Mouse (Mus musculus) stomach, postnatal 0 days (tissue): ENCODE measurements around the gene Nop14. TPM values are rescaled to one million over a fixed set of nuclear protein-coding genes. Genes with fewer than 3 reads are reported as not detected.
A peak's percentile ranks its signal among the peaks of the same experiment; 100 is the strongest.

Experiments used
- ATAC-seq: fragments of 200-750 bp; cut with Nextera tagmentation; 2 replicates; pipeline ENCODE4 v1.8.0; 2017; ENCODE audit not compliant: low FRiP score, low TSS enrichment
- DNase-seq: peaks from one replicate; pipeline ENCODE4 v3.0.0-alpha.2; 2016; ENCODE audit warnings: low spot score
- H3K27ac ChIP-seq: fragments of 300-500 bp; sonication (generic); replicated peaks from 2 replicates; pipeline ENCODE4 v1.5.1; 2014; ENCODE audit warnings: mild to moderate bottlenecking, control low read depth
- H3K27me3 ChIP-seq: fragments of 300-500 bp; sonication (generic); 2 replicates; pipeline ENCODE4 v1.6.1; 2014; ENCODE audit warnings: low read length; ENCODE audit not compliant: control insufficient read depth, insufficient read depth
- H3K36me3 ChIP-seq: fragments of 300-500 bp; sonication (generic); 2 replicates; pipeline ENCODE4 v1.6.1; 2014; ENCODE audit warnings: low read length, mixed read lengths; ENCODE audit not compliant: control insufficient read depth, insufficient read depth
- H3K4me1 ChIP-seq: fragments of 300-500 bp; sonication (generic); replicated peaks from 2 replicates; pipeline ENCODE4 v1.6.1; 2014; ENCODE audit warnings: antibody characterized with exemption; ENCODE audit not compliant: control insufficient read depth, insufficient read depth
- H3K4me2 ChIP-seq: fragments of 300-500 bp; sonication (generic); replicated peaks from 2 replicates; pipeline ENCODE4 v1.6.1; 2014; ENCODE audit warnings: low read depth, mild to moderate bottlenecking, control low read depth, moderate library complexity
- H3K4me3 ChIP-seq: fragments of 300-500 bp; sonication (generic); 2 replicates; pipeline ENCODE4 v1.5.1; 2014; ENCODE audit warnings: low read depth, low read length, control low read depth
- H3K9ac ChIP-seq: fragments of 300-500 bp; sonication (generic); 2 replicates; pipeline ENCODE4 v1.6.1; 2014; ENCODE audit warnings: mild to moderate bottlenecking, low read length, control low read depth, mixed read lengths
- H3K9me3 ChIP-seq: fragments of 300-500 bp; sonication (generic); 2 replicates; pipeline ENCODE4 v1.6.1; 2016; ENCODE audit warnings: low read length; ENCODE audit not compliant: control insufficient read depth
- CTCF ChIP-seq: IDR thresholded peaks from 2 replicates; pipeline ENCODE4 v1.5.1; 2016; ENCODE audit warnings: antibody characterized with exemption, low read depth, mild to moderate bottlenecking, moderate library complexity
- EP300 ChIP-seq: optimal IDR thresholded peaks from 2 replicates; pipeline ENCODE3; 2016; ENCODE audit warnings: antibody characterized with exemption
- WGBS: fragments of 180-500 bp; shearing (Covaris S2); extraction: QIAGEN DNeasy Blood & Tissue Kit; methylation state at CpG from one replicate; pipeline ENCODE4 v1.1.7; 2014; 5-methylcytosine and 5-hydroxymethylcytosine counted together
- polyA plus RNA-seq: library from polyadenylated mRNA; unstranded; fragments of >200 nt; fragmentation: Nextera tagmentation; extraction: Ambion mirVana; gene quantifications from 2 replicates; pipeline ENCODE4 v1.2.1, GENCODE M21; 2015

Nop14 gene
- polyA plus RNA-seq, 1 experiment from 2014 or later, result 14.2 TPM

DNA sequence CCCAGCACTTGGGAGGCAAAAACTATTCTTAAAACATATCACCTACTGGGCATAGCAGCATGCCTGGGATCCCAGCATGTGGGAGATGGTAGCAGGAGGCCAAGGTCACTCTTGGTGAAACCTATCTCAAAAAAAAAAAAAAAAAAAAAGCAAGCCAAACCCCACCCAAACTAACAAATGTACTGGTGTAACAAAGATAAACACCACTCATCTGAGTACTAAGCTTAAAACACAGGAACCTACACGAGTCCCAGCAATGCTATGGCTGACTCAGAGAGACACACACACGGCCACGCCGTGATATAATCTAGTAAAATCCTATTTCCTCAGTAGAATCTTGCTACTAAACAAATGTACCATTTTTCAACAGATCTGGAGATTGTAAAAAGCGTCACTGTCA, 7.0 kb downstream of the Nop14 start:
- no peaks in the 10 kb centered on the region for H3K4me1 ChIP-seq
- H3K27me3 ChIP-seq, result no peaks in the 10 kb centered on the region
- H3K9me3 ChIP-seq, result no peaks in the 10 kb centered on the region
- H3K36me3 ChIP-seq, result peaks cover 46% of the 10 kb centered on the region
- no peak overlapping the region for H3K4me3 ChIP-seq
- no peak overlapping the region for H3K9ac ChIP-seq
- no peak overlapping the region for H3K4me2 ChIP-seq
- ATAC-seq (no peak), DNase-seq (no peak)
- H3K27ac ChIP-seq, result no peak overlapping the region
- WGBS, result 76% methylated on average over 5 of the region's 5 CpGs
- TF ChIP-seq EP300 (no peak), CTCF (no peak)

DNA sequence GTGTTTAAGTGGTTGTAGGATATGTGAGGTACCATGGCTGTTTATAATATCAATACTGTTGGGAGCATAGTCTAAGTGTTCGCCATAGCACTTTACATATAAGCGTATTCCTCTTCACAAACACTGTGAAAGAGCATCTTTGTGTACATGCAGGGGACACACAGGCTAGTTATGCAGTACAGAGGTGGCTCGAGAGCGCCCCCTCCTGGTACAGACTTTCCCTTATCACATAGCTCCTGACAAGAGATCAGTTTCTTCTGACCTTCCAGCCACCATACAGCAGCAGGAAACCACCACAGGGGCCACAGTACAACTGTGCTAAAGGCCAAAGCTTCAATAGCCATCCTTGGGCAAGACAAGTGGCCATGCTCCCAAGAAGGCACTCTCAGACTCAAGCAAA, 12.4 kb downstream of the Nop14 start:
- Histone ChIP-seq H3K4me3 (no peak overlapping the region), H3K36me3 (peaks cover 49% of the 10 kb centered on the region), H3K4me1 (no peaks in the 10 kb centered on the region), H3K27ac (no peak overlapping the region), H3K9ac (no peak overlapping the region), H3K9me3 (no peaks in the 10 kb centered on the region), H3K27me3 (no peaks in the 10 kb centered on the region), H3K4me2 (no peak overlapping the region)
- WGBS, result 41% methylated on average over 4 of the region's 4 CpGs
- peak; percentile 69 for DNase-seq
- peak; percentile 43; the same call in 1 of the 2 replicates for ATAC-seq
- no peak for TF ChIP-seq EP300
- TF ChIP-seq CTCF, result peak; percentile 82

DNA sequence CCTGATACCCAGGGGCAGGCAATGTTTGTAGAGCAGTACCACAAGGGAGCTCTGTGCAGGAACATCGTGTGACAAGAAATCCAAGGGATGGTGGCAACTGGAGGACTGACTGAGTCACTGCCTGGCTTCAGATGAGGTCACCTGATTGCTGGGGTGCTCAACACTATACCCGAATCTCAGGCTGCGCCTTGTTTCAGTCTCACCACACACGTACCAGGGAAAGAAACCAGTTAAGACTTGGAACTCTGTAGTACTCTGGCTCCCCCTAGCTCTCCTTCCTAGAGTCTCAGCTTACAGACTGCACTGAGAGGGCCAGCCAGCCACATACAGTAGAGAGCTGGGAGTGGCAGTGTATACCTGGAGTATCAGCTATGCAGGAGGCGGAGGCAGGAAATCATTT, 17.0 kb downstream of the Nop14 start:
- DNase-seq (peak; percentile 74), ATAC-seq (peak; percentile 94)
- Histone ChIP-seq H3K27ac (no peak overlapping the region), H3K9me3 (no peaks in the 10 kb centered on the region), H3K4me3 (no peak overlapping the region), H3K4me2 (no peak overlapping the region), H3K4me1 (no peaks in the 10 kb centered on the region), H3K27me3 (no peaks in the 10 kb centered on the region), H3K36me3 (peaks cover 37% of the 10 kb centered on the region), H3K9ac (no peak overlapping the region)
- 43% methylated on average over 5 of the region's 5 CpGs for WGBS
- peak; percentile 85 for TF ChIP-seq CTCF
- TF ChIP-seq EP300, result no peak

DNA sequence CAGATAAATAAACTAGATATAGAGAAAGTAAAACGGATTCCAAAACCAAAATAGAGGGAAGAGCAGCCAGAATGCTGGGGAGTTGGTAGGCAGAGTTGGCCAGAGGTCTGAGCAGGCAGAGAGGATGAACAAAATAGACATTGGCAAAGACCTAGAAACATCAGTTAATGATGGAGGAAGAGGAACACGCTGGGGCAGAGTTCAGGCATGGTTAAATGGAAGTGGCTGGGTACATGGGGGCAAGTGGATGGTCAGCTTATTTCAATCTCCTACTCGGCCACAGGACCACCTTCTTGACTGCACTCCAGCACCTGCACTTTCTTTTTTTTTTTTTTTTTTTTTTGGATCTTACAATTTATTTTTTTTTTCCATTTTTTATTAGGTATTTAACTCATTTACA, 18.0 kb downstream of the Nop14 start:
- H3K36me3 ChIP-seq, result peaks cover 31% of the 10 kb centered on the region

DNA sequence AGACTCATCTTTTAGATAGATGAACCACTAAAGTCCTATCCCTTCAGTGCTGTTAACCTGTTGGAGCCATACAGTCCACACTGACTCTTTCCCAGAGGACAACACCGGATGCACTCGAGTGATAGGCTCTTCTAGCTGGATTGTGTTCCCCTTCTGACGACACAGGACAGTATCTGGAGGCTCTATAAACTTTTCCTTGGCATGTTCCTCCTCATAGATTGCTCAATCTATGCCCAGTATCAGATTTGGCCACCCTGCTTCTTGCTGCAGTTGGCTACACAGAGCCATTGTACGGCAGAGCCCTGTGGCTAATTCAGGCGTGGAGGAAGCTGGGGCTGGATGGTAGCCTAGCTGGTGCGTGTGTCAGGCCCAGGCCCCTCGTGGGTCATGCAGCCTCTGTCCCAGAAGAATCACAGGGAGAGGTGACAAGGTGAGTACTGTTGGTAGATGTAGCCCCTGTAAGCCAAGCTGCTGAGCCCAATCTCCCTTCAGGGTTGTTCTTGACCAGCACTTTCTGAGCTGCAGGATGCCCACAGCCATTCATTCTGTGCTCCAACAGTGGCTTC, 22.3 kb downstream of the Nop14 start:
- Histone ChIP-seq H3K27me3 (no peaks in the 10 kb centered on the region), H3K4me3 (no peak overlapping the region), H3K36me3 (peaks cover 22% of the 10 kb centered on the region), H3K4me1 (no peaks in the 10 kb centered on the region; the same call in 1 of the 2 replicates), H3K27ac (peak overlapping the region; percentile 49; the same call in 1 of the 2 replicates), H3K4me2 (peak overlapping the region; percentile 93), H3K9me3 (no peaks in the 10 kb centered on the region), H3K9ac (no peak overlapping the region)
- 76% methylated on average over 7 of the region's 7 CpGs for WGBS
- ATAC-seq (no peak), DNase-seq (no peak)
- TF ChIP-seq CTCF, result no peak
- no peak for TF ChIP-seq EP300

More for the DNA sequence above, 18.0 kb downstream of the Nop14 start:
- Histone ChIP-seq H3K9me3 (no peaks in the 10 kb centered on the region), H3K4me1 (no peaks in the 10 kb centered on the region), H3K27me3 (no peaks in the 10 kb centered on the region), H3K27ac (no peak overlapping the region), H3K4me3 (no peak overlapping the region), H3K4me2 (no peak overlapping the region), H3K9ac (no peak overlapping the region)
- ATAC-seq (no peak), DNase-seq (no peak)
- TF ChIP-seq EP300 (no peak), CTCF (no peak)
- 86% methylated on average over 3 of the region's 3 CpGs for WGBS

DNA sequence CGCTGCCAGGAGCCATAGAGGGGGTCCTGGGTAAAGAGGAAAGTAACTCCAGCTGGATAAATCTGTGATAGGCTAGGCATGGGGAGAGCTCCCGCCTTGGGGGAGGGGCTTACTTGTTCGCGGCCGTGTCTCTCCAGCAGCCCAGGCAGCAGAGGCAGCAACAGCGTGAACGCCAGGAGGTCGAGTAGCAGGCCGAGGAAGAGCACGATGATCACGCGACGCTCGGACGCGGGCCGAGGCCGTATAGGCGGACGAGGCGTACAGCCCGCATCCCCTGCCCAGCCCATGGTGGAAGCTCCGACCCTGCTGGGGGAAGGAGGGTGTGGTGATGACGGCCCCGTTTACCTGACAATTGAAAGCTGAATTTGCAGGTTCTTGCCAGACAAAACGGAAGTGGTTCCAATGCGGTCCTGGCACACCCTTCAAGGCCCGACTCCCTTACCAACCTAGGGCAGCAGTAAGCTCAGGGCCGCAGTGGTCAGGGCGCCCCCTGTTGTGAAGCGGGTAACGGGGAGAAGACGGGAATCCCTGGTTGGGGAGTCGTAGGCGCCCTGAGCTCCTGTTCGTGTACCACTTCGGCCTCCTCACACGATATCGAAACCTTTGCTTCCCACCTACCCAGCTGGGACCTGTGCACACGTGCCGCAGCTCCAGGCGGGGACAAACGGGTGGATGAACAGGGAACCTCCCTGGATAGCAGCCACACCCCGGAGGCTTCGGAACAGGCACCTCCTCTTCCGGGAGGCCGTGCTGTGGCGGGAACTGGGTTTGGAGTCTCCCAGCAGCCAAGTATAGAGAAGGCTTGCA, 23.3 kb downstream of the Nop14 start, which contains the start of gene Mfsd10:
Gene Mfsd10, minus strand, starts transcription at position 732 of the 807 bp plus-strand sequence.
- Histone ChIP-seq H3K4me1 (no peaks in the 10 kb centered on the region; the same call in 1 of the 2 replicates), H3K27me3 (no peaks in the 10 kb centered on the region), H3K9me3 (no peaks in the 10 kb centered on the region), H3K9ac (peak within 1 kb of the TSS; percentile 74), H3K4me3 (peak within 1 kb of the TSS; percentile 64), H3K27ac (peak within 1 kb of the TSS; percentile 85), H3K4me2 (peak within 1 kb of the TSS; percentile 93), H3K36me3 (peaks cover 20% of the 10 kb centered on the region)
- under 1% methylated on average over 48 of the region's 48 CpGs for WGBS
- ATAC-seq (peak; percentile 88), DNase-seq (peak; percentile 85)
- TF ChIP-seq CTCF (peak; percentile 67), EP300 (no peak)
